Mouse (Mus musculus): ENCODE measurements around the gene Hist1h3g. TPM values are rescaled to one million over a fixed set of nuclear protein-coding genes. Genes with fewer than 3 reads are reported as not detected.
A peak's percentile ranks its signal among the peaks of the same experiment; 100 is the strongest.
"Not testable (repeated sequence)": the region's sequence is repeated elsewhere in the genome, so short reads cannot be mapped to it uniquely, and the experiment has no call there.

Gene Hist1h3g
- polyA plus RNA-seq, 1 experiment from 2014 or later: 8.3 TPM

DNA sequence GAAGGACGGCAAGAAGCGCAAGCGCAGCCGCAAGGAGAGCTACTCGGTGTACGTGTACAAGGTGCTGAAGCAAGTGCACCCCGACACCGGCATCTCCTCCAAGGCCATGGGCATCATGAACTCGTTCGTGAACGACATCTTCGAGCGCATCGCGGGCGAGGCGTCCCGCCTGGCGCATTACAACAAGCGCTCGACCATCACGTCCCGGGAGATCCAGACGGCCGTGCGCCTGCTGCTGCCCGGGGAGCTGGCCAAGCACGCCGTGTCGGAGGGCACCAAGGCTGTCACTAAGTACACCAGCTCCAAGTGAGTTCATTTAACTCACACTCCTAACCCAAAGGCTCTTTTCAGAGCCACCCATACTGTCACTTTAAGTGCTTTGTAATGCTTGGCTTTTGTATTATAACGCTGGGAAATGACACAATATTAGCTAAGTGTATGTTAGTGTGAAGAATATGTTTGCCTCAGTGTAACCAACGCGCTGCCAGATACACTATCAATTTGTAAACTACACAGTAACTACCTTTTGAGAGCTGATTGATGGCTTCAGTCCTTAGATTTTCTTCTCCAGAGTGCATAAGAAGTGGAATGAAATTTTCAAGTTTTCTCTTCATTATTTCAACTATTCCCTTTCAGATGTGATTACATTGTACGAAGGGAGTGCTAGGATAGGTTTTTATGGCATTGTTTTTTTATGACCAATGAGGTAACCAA is 36.4 kb downstream of the Hist1h3g start:
- WGBS: under 1% methylated on average over 14 of the region's 34 CpGs
- not testable (repeated sequence) for ATAC-seq (ENCODE audit: low FRiP score); H3K9me3 ChIP-seq; H3K27me3 ChIP-seq; H3K36me3 ChIP-seq (replicated peaks)
- peak overlapping the region; percentile 97 for H3K27ac ChIP-seq
- peak overlapping the region; percentile 47 for H3K4me3 ChIP-seq (replicated peaks)
- H3K4me1 ChIP-seq: peaks cover 24% of the 10 kb centered on the region
- H3K9ac ChIP-seq: peak overlapping the region; percentile 77
- H3K4me2 ChIP-seq: peak overlapping the region; percentile 66

GRCm38 (mm10) chr13:23572218-23573033 is 37.2 kb downstream of the Hist1h3g start:
- peak overlapping the region; percentile 97 for H3K27ac ChIP-seq
- H3K4me2 ChIP-seq: peak overlapping the region; percentile 66
- H3K36me3 ChIP-seq (replicated peaks): no peaks in the 10 kb centered on the region
- H3K4me1 ChIP-seq: peaks cover 31% of the 10 kb centered on the region
- WGBS: 33% methylated on average over 2 of the region's 2 CpGs
- H3K9me3 ChIP-seq: no peaks in the 10 kb centered on the region
- H3K9ac ChIP-seq: peak overlapping the region; percentile 77
- peak overlapping the region; percentile 47 for H3K4me3 ChIP-seq (replicated peaks)
- ATAC-seq (ENCODE audit: low FRiP score): no peak
- H3K27me3 ChIP-seq: no peaks in the 10 kb centered on the region

GRCm38 (mm10) chr13:23573034-23573897 is 38.0 kb downstream of the Hist1h3g start:
- not testable (repeated sequence) for ATAC-seq (ENCODE audit: low FRiP score); H3K36me3 ChIP-seq (replicated peaks); H3K9me3 ChIP-seq; H3K27me3 ChIP-seq
- peak overlapping the region; percentile 97 for H3K27ac ChIP-seq
- H3K9ac ChIP-seq: peak overlapping the region; percentile 77
- H3K4me3 ChIP-seq (replicated peaks): peak overlapping the region; percentile 47
- WGBS: 6% methylated on average over 20 of the region's 20 CpGs
- peak overlapping the region; percentile 66 for H3K4me2 ChIP-seq
- H3K4me1 ChIP-seq: peaks cover 31% of the 10 kb centered on the region

DNA sequence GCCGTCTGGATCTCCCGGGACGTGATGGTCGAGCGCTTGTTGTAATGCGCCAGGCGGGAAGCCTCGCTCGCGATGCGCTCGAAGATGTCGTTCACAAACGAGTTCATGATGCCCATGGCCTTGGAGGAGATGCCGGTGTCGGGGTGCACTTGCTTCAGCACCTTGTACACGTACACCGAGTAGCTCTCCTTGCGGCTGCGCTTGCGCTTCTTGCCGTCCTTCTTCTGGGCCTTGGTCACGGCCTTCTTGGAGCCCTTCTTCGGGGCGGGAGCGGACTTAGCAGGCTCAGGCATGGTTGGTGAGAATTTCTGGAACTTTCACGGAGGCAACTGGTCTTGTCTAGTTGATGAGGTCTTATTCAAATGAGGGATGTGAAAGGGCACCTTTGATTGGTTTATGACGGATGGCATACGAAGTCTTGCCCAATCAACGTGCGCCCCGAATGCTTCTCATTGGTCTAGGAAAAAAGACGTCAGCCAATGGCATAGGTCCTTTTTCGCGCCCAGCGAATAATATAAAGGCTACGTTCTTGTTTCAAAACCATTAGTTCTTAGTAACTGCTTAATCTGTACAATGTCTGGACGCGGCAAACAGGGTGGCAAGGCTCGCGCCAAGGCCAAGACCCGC is 38.8 kb downstream of the Hist1h3g start, which contains the start of the genes Hist1h2bf and Hist1h2ad:
Gene Hist1h2bf, minus strand, starts transcription at position 299 of the 627 bp plus-strand sequence.
Gene Hist1h2ad, plus strand, starts transcription at position 484 of the 627 bp plus-strand sequence.
- not testable (repeated sequence) for H3K9me3 ChIP-seq; H3K27me3 ChIP-seq; H3K36me3 ChIP-seq (replicated peaks)
- Histone ChIP-seq H3K27ac (peak within 1 kb of the TSS; percentile 97), H3K9ac (peak within 1 kb of the TSS; percentile 56), H3K4me2 (peak within 1 kb of the TSS; percentile 67), H3K4me3 (replicated peaks) (peak within 1 kb of the TSS; percentile 47), H3K4me1 (peaks cover 31% of the 10 kb centered on the region)
- ATAC-seq (ENCODE audit: low FRiP score): peak; percentile 93
- under 1% methylated on average over 40 of the region's 42 CpGs for WGBS

GRCm38 (mm10) chr13:23574546-23575170 is 39.4 kb downstream of the Hist1h3g start:
- H3K4me3 ChIP-seq (replicated peaks): peak overlapping the region; percentile 47
- not testable (repeated sequence) for H3K36me3 ChIP-seq (replicated peaks); H3K9me3 ChIP-seq; H3K27me3 ChIP-seq
- H3K4me1 ChIP-seq: peaks cover 31% of the 10 kb centered on the region
- 0 out of 2 replicates have a peak, but pooled peaks have one; percentile 0 for ATAC-seq (ENCODE audit: low FRiP score)
- peak overlapping the region; percentile 97 for H3K27ac ChIP-seq
- H3K9ac ChIP-seq: peak overlapping the region; percentile 56; the same call in 1 of the 2 replicates
- WGBS: 2% methylated on average over 10 of the region's 39 CpGs
- H3K4me2 ChIP-seq: peak overlapping the region; percentile 67

DNA sequence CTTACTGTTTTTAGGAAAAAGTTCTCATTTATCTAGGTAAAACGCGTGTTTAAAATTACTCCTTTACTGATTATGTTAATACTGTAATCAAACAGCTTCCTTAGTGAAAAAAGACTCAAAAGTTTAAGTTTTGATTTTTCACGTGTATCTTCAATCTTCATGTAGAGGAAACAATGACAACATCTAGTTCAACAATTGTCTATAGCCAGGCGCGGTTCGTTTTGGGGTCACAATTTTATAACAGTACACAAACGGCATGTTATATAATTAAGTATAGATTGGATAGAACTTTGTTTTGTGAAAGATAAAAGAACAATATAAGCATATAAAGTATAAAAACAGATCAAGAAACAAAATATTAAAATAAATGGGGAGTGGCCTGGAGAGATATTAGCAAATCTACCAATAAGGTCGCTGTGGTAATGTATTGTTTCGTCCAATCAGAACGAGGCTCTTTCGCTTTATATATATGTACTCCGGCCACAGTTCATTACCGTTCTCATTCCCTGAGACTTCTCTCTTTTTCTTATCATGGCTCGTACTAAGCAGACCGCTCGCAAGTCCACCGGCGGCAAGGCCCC is 40.1 kb downstream of the Hist1h3g start, which contains the start of gene Hist1h3d:
Gene Hist1h3d, plus strand, starts transcription at position 493 of the 581 bp plus-strand sequence.
- ATAC-seq (ENCODE audit: low FRiP score): peak; percentile 63
- 1% methylated on average over 18 of the region's 18 CpGs for WGBS
- no peaks in the 10 kb centered on the region for H3K27me3 ChIP-seq
- peak within 1 kb of the TSS; percentile 94 for H3K27ac ChIP-seq
- H3K4me2 ChIP-seq: peak within 1 kb of the TSS; percentile 67
- H3K36me3 ChIP-seq (replicated peaks): no peaks in the 10 kb centered on the region
- peak within 1 kb of the TSS; percentile 74 for H3K9ac ChIP-seq
- H3K9me3 ChIP-seq: no peaks in the 10 kb centered on the region
- peaks cover 27% of the 10 kb centered on the region for H3K4me1 ChIP-seq
- peak within 1 kb of the TSS; percentile 47 for H3K4me3 ChIP-seq (replicated peaks)

GRCm38 (mm10) chr13:23575864-23576313 is 40.7 kb downstream of the Hist1h3g start:
- H3K9me3 ChIP-seq; H3K27me3 ChIP-seq; H3K36me3 ChIP-seq (replicated peaks); ATAC-seq (ENCODE audit: low FRiP score): not testable (repeated sequence)
- WGBS: 0% methylated on average over 12 of the region's 40 CpGs
- H3K4me2 ChIP-seq: peak overlapping the region; percentile 67
- peaks cover 28% of the 10 kb centered on the region for H3K4me1 ChIP-seq
- H3K9ac ChIP-seq: peak overlapping the region; percentile 74
- peak overlapping the region; percentile 94 for H3K27ac ChIP-seq
- H3K4me3 ChIP-seq (replicated peaks): peak overlapping the region; percentile 47

DNA sequence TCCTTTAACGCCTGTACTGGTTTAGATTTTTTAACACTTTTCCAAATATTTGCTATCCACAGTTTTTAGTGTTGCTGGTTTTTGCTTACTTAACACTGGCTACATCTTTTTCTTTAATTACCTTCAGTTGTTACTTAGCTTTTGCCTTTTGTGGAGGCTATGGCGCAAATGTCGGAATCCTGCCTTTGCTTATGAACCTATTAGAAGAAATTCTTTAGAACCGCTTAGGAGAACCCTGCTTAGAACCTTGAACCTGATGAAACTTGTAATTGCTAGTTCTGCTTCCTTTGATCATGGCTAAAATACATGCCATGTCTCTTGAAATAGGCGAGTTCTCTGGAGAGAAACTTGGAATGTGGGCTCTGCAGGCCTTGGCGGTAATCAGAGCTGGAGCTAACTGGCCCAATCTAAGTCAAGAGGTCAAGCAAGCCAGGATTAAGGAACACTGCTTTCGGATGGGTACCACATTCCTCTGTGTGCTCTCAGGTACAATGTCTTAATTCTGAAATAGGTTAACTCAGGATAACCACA is 41.2 kb downstream of the Hist1h3g start:
- Histone ChIP-seq H3K9me3 (no peaks in the 10 kb centered on the region), H3K4me1 (peaks cover 28% of the 10 kb centered on the region), H3K9ac (peak overlapping the region; percentile 74), H3K36me3 (replicated peaks) (no peaks in the 10 kb centered on the region), H3K27ac (peak overlapping the region; percentile 94), H3K4me2 (peak overlapping the region; percentile 67), H3K27me3 (no peaks in the 10 kb centered on the region), H3K4me3 (replicated peaks) (peak overlapping the region; percentile 47)
- WGBS: 1% methylated on average over 7 of the region's 7 CpGs
- ATAC-seq (ENCODE audit: low FRiP score): no peak

GRCm38 (mm10) chr13:23576906-23577639 is 41.9 kb downstream of the Hist1h3g start:
- no peaks in the 10 kb centered on the region for H3K9me3 ChIP-seq
- peak overlapping the region; percentile 74 for H3K9ac ChIP-seq
- peak overlapping the region; percentile 67 for H3K4me2 ChIP-seq
- 48% methylated on average over 6 of the region's 6 CpGs for WGBS
- no peaks in the 10 kb centered on the region for H3K27me3 ChIP-seq
- no peak for ATAC-seq (ENCODE audit: low FRiP score)
- H3K36me3 ChIP-seq (replicated peaks): no peaks in the 10 kb centered on the region
- peak overlapping the region; percentile 94 for H3K27ac ChIP-seq
- H3K4me3 ChIP-seq (replicated peaks): peak overlapping the region; percentile 47
- H3K4me1 ChIP-seq: peaks cover 32% of the 10 kb centered on the region

DNA sequence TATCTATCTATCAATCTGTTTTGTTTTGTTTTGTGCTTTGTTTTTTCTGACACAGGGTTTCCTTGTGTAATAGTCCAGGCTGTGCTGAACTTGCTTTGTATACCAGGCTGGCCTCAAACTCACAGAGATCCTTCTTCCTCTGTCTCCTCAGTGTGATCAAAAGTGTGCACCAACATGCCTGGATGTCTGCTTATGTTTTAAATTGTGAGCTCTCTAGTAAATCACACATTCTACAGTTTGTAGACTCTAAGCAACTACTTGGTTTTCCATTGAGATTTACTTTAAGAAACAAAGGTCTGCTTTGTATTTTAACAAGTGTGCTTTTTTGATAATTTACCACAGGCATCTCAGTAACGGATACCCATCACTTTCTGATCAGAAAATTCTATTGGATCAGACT is 42.6 kb downstream of the Hist1h3g start:
- no peak overlapping the region for H3K4me3 ChIP-seq (replicated peaks)
- no peak overlapping the region for H3K4me2 ChIP-seq
- no peaks in the 10 kb centered on the region for H3K27me3 ChIP-seq
- ATAC-seq (ENCODE audit: low FRiP score): no peak
- no peaks in the 10 kb centered on the region for H3K9me3 ChIP-seq
- WGBS: 93% methylated on average over 1 of the region's 1 CpGs
- H3K9ac ChIP-seq: no peak overlapping the region
- no peaks in the 10 kb centered on the region for H3K36me3 ChIP-seq (replicated peaks)
- H3K4me1 ChIP-seq: peaks cover 32% of the 10 kb centered on the region
- H3K27ac ChIP-seq: 0 out of 2 replicates have a peak overlapping the region, but pooled peaks have one; percentile 46
